Mouse (Mus musculus) CD4-positive, CD25-positive, alpha-beta regulatory T cell, adult 2 months (primary cell): ENCODE data around the gene Umad1.

Experiments
- DNase-seq: peaks from one replicate; pipeline ENCODE4 v3.0.0-alpha.2; 2012; ENCODE audit warnings: low read depth, low spot score

The Umad1 gene

DNA sequence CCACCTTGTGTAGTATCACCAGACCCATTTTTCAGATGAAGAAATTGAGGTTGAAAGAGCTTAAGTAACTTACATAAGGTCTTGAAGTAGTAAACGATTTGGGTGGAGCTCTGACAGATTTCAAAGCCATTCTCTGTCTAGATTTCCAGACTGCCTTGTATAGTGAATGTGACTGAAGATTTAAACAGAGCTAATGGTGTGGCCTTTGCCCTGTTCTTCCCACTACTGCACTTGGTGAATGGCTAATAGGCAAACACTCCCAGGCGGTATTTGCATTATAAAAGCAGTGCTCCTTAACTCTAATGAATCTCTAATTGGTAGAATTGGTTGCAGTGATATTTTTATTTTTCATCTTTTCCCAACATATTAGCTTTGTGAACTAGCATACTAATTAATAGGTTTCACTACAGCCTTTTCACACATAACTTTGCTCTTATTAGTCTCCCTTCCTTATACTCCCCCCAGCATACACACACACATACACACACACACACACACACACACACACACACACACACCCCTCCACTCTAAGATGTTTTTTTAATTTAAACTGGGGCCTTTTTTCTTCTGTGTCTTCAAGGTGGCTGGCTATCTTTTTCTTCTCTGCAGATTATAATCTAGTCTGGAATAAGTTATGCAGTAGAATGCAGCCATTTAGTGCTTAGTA is 109.2 kb downstream of the Umad1 start:
- no peak for DNase-seq

DNA sequence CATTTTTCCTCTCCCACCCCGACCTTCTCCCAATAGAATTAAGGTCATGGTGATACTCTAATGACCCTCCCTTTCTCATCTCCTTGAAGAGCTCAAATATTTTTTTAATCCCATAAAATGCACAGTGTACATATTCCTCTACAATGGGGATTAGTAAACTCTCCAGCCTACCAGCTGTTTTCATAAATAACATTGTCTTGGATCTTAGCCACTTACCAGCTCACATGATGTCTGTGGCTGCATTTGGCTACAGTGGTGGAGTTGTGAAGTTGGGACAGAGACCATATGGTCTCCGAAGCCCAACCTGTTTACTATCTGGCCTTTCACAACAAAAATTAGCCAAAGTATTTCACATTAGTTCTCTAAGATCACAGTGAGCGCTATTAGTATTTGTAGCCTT is 111.5 kb downstream of the Umad1 start:
- DNase-seq = no peak

DNA sequence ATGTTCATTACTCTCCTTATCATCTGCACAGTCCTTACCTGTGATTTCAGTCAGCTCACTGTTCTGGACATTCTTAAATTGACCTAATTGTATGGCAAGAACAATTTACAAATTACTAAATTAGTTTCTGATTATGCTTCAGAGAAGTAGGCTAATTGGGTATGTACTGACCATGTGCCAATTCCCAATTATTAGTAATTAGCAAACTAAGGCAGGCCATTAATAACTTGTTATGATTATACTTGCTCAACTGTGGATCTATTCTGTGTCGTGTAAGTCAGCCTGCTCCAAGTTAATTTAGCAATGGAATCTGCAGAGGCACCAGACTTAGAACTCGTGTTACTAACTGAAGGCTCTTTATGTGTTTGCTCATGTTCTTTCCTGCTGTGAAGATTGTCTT is 114.0 kb downstream of the Umad1 start:
- no peak for DNase-seq

DNA sequence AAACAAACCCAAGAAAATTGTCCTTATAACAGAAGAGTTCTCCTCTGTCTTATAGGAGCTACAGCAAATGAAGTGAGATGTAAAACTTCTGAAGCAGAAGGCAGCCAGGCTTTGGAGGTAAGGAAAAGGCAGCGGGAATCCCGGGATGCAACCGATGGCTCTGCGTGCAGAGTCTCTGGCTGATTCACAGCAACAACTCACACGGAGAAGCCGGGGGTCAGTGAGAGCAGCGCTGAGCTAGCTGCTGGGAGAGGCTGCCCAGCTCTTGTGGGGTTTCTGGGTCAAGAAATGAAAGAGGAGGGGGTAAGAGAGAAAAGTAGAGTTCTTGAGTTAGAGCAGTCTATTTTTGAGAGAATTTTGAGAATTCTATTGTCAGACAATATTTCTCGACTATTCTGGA is 114.8 kb downstream of the Umad1 start:
- no peak for DNase-seq

DNA sequence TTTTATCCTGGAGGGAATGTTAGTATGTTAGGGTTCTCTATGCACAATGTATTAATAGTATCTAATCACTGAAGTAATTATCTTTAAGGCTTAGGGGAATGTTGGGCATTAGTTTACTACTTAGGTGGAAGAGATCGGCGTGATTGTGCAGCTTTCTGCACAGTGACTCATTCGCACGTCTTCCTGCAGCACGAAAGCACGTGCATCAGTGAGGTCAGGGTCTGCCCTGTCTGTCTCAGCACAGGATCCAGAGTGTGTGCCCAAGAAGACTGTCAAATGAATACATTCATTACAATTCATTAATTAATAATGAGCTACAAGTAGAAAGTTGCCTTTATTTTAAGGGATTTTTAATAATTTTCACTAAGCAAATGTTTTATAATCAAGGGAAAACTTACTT is 115.2 kb downstream of the Umad1 start:
- no peak for DNase-seq

DNA sequence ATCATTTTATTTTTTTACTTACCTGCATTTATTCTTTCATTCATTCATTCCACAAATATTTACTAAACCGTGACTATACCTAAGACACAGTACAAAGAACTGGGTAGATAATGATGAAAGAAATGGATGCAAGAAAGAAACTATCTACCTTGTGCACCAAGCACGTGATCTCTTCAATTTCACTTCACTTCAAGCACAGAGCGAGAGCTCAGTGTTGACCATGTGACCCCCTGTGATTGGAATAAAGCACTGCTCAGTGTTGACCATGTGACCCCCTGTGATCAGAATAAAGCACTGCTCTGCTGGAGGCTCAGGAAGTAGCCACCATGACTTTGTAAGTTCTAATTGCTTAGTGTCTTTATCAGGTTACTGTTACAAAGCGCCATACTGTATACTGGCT is 115.6 kb downstream of the Umad1 start:
- DNase-seq = no peak

DNA sequence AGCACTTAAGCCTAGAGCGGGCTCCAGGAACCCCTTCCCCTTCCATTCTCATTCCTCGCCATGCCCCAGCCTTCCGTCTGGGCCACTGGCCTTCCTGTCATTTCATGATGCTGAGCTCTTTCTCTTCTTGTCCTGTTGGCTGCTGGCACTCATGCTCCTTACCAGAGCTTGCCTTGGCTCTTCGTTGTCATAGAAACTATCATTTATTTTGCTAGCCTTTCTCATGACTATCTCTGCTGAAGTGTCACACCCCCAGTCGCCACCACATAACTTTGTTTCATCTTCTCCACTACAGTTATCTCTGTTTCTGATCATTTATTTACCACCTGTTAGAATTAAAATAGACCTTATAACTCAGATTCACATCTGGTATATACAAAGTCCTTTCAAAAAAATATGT is 117.3 kb downstream of the Umad1 start:
- peak; percentile 40 for DNase-seq

DNA sequence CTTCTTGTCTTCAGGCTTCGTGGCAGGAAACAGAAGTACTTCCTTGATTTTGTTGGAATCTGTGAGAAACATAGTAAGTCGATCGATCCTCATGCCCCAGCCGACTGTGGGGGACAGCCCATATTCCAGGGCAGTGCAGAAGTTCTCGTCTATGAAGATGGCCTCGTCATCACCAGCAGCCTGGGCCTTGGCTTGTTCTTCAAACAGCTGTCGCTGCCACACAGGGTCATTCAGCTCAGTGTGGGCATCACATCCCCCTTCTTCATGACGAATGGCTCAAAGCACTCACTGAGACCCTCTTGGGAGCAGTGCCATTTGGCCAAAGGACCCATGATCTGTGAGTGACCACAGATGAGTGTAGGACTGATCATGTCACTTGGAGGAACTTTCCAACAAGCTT is 118.6 kb downstream of the Umad1 start:
- DNase-seq = no peak

DNA sequence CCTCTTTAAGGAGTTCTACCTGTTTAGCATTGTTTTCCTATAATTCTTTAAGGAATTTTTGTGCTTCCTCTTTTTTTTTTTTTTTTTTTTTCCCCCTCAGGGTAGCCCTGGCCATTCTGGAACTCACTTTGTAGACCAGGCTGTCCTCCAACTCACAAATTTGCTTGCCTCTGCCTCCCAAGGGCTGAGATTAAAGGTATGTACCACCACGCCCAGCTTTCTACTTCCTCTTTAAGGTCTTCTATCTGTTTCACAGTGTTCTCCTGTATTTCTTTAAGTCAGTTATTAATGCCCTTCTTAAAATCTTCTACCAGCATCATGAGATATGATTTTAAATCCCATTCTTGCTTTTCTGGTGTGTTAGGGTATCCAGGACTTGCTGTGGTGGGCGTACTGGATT is 130.2 kb downstream of the Umad1 start:
- no peak for DNase-seq

DNA sequence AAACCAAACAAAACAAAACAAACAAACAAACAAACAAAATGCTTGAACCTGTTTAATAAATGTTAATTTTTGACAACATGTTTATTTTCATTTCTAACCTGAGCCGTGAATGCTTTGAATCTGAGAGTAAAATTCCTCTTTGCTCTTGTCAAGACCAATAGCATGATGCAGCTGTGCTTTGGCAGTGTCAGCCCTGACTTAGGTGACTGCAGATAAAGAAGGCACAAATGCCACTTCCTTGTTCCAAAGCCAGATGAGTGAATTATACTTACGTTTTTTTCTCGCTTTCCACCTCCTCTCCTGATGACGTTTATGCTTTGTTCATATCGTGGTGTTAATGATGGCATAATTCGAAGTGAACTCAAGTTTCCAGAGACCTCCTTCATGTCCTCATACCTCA is 131.2 kb downstream of the Umad1 start:
- DNase-seq = no peak

DNA sequence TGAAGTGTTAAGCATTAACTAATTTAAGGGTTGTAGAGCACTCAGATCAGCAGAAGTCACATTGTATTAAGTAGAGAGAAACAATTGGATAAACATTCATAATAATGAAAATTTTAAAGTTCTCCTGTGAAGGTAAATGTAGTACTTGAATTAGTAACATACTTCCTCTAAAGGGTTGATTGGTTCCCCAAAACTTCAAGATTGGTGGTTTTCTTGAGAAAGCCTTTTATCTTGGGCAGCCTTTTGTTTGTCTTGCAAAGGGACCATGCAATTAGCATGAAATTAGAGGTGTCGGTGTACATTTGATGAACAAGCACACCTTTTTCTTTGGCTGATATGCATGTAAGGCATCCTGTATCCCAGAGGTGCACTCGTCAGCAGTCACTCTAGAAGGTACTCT is 131.8 kb downstream of the Umad1 start:
- DNase-seq = no peak

DNA sequence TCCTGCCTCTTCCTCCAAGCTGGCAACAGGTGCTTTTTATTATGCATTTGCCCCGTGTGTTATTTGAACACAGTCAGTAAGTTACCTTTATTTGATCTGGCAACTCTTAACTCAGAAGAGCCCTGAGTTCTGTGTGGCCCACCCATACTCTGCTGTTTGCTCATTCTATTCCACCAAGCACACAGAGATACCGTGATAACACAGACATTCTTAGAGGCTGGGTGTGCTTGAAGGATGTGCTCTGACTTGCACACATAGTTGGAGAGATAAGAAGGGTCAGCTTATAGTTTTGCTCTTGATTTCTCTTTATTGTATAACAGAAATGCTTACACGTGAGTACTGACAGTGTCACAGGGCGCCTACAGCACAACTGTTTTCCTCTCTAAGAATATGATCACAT is 133.9 kb downstream of the Umad1 start:
- peak; percentile 6 for DNase-seq

DNA sequence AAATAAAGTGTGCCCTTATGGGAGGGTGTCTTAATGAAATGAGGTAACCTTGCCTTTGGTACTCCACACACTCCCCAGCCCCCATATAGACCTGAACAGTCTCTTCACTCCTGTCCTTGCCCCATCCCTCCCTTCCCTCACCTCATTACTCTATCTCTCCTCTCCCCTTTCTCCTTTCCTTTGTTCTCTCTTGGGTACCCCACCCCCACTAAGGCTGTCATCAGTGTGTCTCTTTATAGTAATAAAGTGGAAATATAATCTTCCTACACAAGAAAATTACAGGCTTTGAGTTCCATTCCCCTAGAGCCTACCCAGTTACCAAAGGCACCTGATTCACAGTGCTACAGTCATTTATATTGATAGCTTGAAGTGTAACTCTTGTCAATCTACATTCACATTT is 135.0 kb downstream of the Umad1 start:
- no peak for DNase-seq

DNA sequence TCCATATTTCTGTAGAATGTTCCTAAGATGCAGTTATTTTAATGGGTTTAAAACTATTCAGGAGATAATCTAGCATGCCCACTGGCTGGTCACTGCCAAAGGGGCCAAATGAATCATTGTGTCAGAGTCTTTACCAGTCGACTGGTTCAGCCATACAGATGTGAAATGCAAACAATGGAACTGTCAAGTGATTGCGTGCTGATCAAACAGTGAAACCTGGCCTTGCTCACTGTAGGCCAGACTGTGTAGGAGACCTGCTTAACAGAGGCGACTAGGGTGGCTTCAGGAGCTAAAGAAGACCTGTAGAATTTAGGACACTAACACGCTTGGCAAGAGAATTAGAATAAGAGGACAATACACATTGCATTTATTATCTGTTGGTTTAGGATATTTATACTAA is 136.0 kb downstream of the Umad1 start:
- DNase-seq = no peak

DNA sequence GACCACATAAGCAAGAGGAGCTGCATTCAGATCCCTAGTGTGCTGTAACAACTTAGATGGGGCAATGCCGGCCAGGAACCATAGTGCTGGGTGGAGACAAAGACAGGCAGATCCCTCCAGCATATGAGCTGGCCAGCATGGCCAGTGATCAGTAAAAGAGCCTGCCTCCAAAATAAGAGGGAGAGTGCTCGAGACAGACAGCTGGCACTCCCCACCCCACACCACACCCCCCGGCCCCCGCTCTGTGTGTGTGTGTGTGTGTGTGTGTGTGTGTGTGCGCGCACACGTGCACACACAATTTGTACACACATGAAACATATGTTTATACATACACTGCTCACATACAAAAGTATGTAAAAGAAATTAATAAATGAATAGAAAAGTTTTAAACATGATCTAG is 138.2 kb downstream of the Umad1 start:
- DNase-seq = no peak

DNA sequence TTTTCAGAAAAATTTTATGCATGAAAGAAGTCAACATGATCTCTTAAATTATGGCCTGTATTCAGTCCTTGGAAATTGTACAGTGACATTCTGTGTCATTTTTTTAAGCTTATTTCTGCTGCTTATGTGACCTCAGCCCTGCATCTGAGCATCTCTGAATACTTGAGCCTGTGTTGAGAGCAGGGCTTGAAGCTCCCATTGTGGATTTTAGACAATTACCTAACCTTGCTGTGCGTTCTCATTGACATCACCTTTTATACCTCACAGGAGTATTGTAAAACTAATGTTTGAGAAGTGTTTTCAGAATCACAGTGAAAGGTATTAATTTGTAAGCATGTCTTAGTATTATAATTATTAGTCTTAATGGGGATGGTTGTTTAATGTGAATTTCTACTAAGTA is 140.6 kb downstream of the Umad1 start:
- no peak for DNase-seq

DNA sequence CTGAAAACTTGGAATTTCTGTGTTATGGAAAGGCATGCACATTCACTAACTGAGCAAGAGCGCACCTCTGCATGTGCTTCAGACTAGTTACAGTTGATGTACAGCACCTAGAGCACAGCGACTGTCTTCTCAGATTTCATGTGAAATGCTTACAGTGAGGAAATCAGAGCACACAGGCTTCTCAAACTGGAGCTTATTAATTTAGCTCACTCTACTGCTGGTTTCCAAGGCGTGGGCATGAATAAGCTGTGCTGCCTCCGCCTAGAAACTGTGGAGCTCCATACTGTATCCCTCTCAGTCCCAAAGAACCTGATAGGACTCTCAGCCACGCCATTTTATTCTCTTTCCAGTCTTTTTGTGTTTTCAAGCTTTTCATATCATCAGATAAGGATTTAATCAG is 144.0 kb downstream of the Umad1 start:
- DNase-seq = no peak

DNA sequence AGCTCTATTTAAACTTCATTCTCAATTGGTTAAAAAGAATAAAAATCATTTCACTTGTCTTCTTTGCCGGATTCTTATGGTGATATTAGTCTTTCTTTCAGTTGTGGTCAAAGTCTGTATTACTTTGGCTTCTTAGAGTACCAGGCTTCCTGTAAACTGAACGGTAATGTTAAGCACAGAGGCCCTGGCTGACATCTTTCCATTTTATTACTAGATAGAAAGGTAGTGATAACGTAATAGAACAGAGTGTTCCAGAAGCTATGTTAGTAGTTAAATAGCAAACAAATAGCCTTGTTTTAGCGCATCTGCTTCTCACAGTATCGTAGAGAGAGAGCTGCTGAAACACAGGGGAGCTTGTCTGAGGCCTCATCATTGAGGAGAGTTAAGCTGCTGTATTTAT is 146.8 kb downstream of the Umad1 start:
- DNase-seq = no peak

DNA sequence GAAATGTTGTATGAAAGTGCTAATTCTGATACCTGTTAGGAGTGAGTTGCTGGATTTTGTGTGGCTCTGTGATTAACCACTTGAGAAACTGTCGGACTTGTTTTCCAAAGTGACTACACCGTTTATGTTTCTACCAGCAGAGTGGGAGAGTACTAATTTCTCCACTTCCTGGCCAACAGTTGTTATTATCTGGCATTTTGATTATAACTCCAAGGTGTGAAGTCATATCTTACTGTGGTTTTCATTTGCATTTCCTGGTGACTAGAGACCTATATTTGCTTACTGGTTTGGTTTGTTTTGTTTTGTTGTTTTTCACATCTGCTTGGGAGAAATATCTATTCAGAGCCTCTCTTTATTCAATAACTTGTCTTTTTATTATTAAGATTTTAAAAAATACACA is 149.2 kb downstream of the Umad1 start:
- no peak for DNase-seq

DNA sequence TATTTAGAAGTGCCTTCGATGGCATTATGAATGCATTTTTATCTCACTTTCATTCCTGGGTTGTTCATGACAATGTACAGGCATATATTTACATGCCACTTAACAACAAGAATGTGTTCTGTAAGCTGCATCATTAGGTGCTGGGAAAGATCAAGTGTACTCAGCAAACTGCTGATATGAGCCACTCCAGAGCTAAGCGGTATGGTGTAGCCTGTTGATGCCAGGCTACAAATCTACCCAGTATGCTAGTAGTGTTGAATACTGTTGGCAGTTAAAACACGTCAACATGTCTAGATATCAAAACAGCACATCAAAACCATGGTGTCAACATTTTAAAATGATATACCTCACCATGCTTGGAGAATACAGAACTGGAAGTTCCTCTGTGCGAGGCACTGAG is 150.8 kb downstream of the Umad1 start:
- DNase-seq = no peak

DNA sequence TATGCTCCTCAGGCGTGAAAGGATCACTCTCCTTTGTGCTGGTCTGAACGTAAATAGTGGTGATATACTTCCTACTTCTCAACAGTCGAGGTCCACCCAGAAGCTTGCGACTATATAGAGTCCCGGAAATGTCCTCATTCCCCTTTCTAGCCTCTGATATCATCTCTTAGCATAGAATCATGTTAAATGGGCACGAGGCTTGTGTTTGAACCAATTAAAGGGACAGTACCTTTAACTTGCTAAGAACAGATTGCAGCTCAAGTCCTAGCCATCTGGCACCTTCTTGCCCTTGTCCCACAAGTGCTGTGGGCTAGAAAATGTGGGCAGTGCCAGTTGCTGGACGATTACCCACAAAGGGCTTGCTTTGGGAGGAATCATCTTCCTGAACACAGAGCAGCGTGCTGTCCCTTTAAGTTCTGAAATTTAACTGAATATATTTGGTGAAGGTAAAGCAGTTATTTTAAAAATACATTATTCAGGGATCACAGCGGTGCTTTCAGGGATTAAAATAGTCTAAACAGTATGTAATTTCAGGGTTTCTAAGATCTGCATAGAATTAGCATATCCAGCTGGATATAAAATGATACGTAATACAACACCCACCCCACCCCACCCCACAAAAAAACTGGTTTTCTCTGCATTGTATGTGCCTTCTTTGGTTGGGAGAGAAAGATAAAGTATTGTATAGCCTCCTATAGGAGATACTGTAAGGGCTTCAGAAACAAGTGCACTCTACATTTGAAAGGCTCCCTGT is 153.9 kb downstream of the Umad1 start:
- no peak for DNase-seq

DNA sequence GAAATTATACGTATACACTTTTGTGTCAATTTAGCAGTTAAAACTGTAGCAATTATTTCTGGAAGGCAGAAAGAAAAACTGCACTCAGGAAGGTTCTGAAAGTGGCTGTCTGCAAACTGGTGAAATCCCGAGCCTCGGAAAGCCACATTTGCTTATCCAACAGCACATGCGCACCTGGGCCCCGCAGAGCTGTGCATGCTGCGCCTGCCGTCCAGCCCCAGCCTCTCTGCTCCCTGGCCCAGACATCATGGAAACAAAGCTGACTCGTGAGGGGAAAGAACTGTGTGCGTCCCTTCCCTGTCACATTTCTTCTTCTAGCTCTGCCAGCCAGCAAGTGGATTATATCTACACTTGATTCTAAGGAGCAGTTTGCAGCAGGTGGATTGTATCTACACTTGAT is 154.9 kb downstream of the Umad1 start:
- DNase-seq = no peak

DNA sequence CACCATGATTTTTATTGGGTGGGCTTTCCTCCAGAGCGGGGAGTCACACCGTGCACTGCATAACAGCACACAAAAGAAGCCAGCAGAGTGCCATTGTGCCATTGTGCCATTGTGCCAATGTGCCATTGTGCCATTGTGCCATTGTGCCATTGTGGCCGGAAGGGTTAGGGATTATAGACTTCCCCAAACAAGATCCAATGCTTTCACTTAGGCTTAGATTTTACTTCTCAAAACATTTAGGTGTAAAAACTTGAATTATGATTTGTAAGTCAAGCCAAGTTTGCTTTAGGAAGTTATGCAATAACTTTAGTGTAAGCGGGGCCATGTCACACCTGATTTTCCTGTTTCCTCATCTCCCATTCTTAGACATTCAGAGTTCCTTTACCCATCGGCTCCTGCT is 156.7 kb downstream of the Umad1 start:
- no peak for DNase-seq
